Mouse (Mus musculus) spleen, adult 2 months (tissue): Measurements from ENCODE around the gene Tmc1.

Experiments used
- CTCF ChIP-seq: fragments of 200-500 bp; IDR thresholded peaks from 2 replicates; pipeline ENCODE4 v1.5.1; 2011; ENCODE audit warnings: mild to moderate bottlenecking, inconsistent platforms; ENCODE audit not compliant: insufficient read depth, insufficient read length, insufficient replicate concordance; ENCODE audit errors: extremely low read depth
- POLR2A ChIP-seq: fragments of 200-500 bp; IDR thresholded peaks from 2 replicates; pipeline ENCODE4 v1.6.1; 2011; ENCODE audit warnings: low read depth, low read length, inconsistent platforms

DNA sequence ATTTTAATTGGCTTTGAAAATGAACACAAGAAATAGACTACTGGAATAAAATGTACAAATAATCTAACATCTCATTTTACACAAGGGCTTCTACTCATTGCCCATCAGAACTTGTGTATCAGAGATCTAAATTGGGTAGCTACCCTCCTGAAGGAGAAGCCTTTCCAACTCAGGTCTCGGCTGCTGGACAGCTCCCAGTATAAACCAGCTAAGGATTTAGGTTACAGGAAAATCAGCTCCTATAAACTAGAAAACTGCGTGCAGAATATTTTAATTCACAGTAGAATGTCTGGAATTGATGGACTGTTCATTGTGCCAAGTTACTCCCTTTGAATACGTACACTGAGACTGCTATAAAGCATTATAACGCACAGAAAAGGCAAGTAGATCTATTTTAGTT lies 158.0 kb downstream of the Tmc1 start:
- TF ChIP-seq POLR2A: no peak
- TF ChIP-seq CTCF: no peak
